Mouse (Mus musculus) liver, postnatal 0 days (tissue): ENCODE measurements around the gene Bmp8b. TPM values are rescaled to one million over a fixed set of nuclear protein-coding genes. Genes with fewer than 3 reads are reported as not detected.
A peak's percentile ranks its signal among the peaks of the same experiment; 100 is the strongest.

Source experiments
- ATAC-seq: fragments of 200-750 bp; cut with Nextera tagmentation; 2 replicates; pipeline ENCODE4 v1.8.0; 2017; ENCODE audit warnings: mild to moderate bottlenecking, moderate library complexity
- DNase-seq: peaks from one replicate; pipeline ENCODE4 v3.0.0-alpha.2; 2016
- H3K27ac ChIP-seq: fragments of 300-500 bp; sonication (generic); 2 replicates; pipeline ENCODE4 v1.5.1; 2014; ENCODE audit warnings: antibody characterized with exemption, moderate library complexity, mild to moderate bottlenecking, low read depth
- H3K27me3 ChIP-seq: fragments of 300-500 bp; sonication (generic); 2 replicates; pipeline ENCODE4 v1.6.1; 2014; ENCODE audit warnings: low read length, control low read depth, mixed read lengths; ENCODE audit not compliant: insufficient read depth
- H3K36me3 ChIP-seq: fragments of 300-500 bp; sonication (generic); replicated peaks from 2 replicates; pipeline ENCODE4 v1.6.1; 2014; ENCODE audit warnings: mild to moderate bottlenecking, control low read depth, low read length, moderate library complexity, mixed read lengths; ENCODE audit not compliant: insufficient read depth
- H3K4me1 ChIP-seq: fragments of 300-500 bp; sonication (generic); 2 replicates; pipeline ENCODE4 v1.6.1; 2014; ENCODE audit warnings: antibody characterized with exemption, mild to moderate bottlenecking, control low read depth; ENCODE audit not compliant: insufficient read depth
- H3K4me2 ChIP-seq: fragments of 300-500 bp; sonication (generic); 2 replicates; pipeline ENCODE4 v1.6.1; 2014; ENCODE audit warnings: low read depth, mild to moderate bottlenecking, low read length, moderate library complexity, mixed read lengths
- H3K4me3 ChIP-seq: fragments of 300-500 bp; sonication (generic); 2 replicates; pipeline ENCODE4 v1.5.1; 2014; ENCODE audit warnings: low read depth, low read length
- H3K9ac ChIP-seq: fragments of 300-500 bp; sonication (generic); replicated peaks from 2 replicates; pipeline ENCODE4 v1.6.1; 2014; ENCODE audit warnings: mild to moderate bottlenecking, moderate library complexity
- H3K9me3 ChIP-seq: fragments of 300-500 bp; sonication (generic); 2 replicates; pipeline ENCODE4 v1.6.1; 2016; ENCODE audit warnings: mild to moderate bottlenecking, control low read depth, low read length, mixed read lengths
- CTCF ChIP-seq: sonication (generic); IDR thresholded peaks from 2 replicates; pipeline ENCODE4 v1.5.1; 2016; ENCODE audit warnings: antibody characterized with exemption, low read depth
- EP300 ChIP-seq: IDR thresholded peaks from 2 replicates; pipeline ENCODE4 v1.6.1; 2016; ENCODE audit warnings: antibody characterized with exemption, low read depth, mild to moderate bottlenecking
- WGBS: fragments of 180-500 bp; shearing (Covaris S2); extraction: QIAGEN DNeasy Blood & Tissue Kit; methylation state at CpG from one replicate; pipeline ENCODE4 v1.1.7; 2014; ENCODE audit not compliant: insufficient replicate concordance; 5-methylcytosine and 5-hydroxymethylcytosine counted together
- polyA plus RNA-seq: library from polyadenylated mRNA; unstranded; fragments of >200 nt; fragmentation: Nextera tagmentation; extraction: Ambion mirVana; gene quantifications from 2 replicates; pipeline ENCODE4 v1.2.1, GENCODE M21; 2015

Bmp8b gene
- 0.07 and 0.09 TPM in 2 replicates for polyA plus RNA-seq

GRCm38 (mm10) chr4:123104651-123105450 lies at the start of gene Bmp8b:
Gene Bmp8b, plus strand, starts transcription at chr4:123105165.
- peak within 1 kb of the TSS; percentile 19; the same call in 1 of the 2 replicates for H3K4me3 ChIP-seq
- H3K27ac ChIP-seq: no peak within 1 kb of the TSS
- no peak within 1 kb of the TSS for H3K9ac ChIP-seq
- WGBS: 7% methylated on average over 67 of the region's 75 CpGs
- peaks cover 22% of the 10 kb centered on the region for H3K27me3 ChIP-seq
- DNase-seq (no peak), ATAC-seq (peak; percentile 22; the same call in 1 of the 2 replicates)
- H3K36me3 ChIP-seq: no peaks in the 10 kb centered on the region
- TF ChIP-seq CTCF (no peak), EP300 (no peak)
- no peaks in the 10 kb centered on the region for H3K9me3 ChIP-seq
- peaks cover 9% of the 10 kb centered on the region; the same call in 1 of the 2 replicates for H3K4me1 ChIP-seq
- peak within 1 kb of the TSS; percentile 55 for H3K4me2 ChIP-seq

DNA sequence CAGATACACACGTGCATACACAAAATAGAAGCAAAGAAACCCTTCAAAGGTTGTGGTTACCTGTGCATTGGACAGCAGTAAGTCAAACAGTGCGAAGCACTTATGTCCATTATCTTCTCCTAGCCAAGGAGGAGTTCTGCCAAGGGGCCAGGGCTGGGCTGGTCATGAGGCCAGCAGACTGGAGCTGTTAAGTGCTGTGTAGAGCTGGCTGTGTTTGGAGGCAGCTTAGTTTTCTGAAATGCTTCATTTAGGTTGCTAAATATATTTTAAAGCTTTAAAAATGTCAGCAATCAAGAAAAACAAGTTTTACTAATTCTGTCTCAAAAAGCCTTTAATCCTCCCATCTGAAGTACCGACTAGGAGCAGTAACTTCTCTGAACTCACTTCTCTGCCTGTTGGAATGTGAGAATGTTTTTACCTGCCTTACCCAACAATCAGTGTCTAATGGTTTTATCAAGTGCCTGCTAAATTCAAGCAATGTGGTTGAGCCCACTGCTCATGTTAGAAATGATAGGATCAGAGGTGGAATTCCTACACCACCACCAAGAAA lies 48.3 kb upstream of the Bmp8b start:
- TF ChIP-seq EP300 (no peak), CTCF (no peak)
- Histone ChIP-seq H3K27me3 (no peaks in the 10 kb centered on the region), H3K36me3 (peaks cover 37% of the 10 kb centered on the region), H3K4me1 (no peaks in the 10 kb centered on the region), H3K4me3 (no peak overlapping the region), H3K27ac (no peak overlapping the region), H3K9me3 (no peaks in the 10 kb centered on the region), H3K4me2 (no peak overlapping the region), H3K9ac (no peak overlapping the region)
- DNase-seq: no peak
- 77% methylated on average over 3 of the region's 3 CpGs for WGBS
- ATAC-seq: no peak

DNA sequence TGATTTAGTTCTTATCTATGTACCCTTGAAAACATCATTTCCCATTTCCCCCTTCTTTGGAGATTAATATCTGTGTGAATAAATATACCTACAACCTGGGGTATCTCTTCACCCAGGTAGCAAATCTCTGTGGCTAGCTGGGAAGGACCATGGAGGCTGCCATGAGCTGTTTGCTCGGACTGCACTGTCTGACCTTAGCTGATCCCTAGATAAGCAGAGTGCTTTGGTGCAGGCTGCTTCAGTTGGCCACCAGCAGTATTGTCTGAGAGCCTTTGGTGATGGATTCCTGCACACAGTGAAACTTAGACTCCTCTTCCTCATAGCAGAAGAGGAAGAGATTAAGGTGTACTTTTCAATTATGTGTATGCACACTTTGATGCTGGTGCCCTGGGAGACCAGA lies 47.0 kb upstream of the Bmp8b start:
- Histone ChIP-seq H3K4me2 (no peak overlapping the region), H3K27me3 (no peaks in the 10 kb centered on the region), H3K36me3 (peaks cover 26% of the 10 kb centered on the region), H3K9ac (no peak overlapping the region), H3K27ac (no peak overlapping the region), H3K4me1 (no peaks in the 10 kb centered on the region), H3K9me3 (no peaks in the 10 kb centered on the region), H3K4me3 (no peak overlapping the region)
- TF ChIP-seq EP300 (no peak), CTCF (no peak)
- WGBS: 30% methylated on average over 1 of the region's 1 CpGs
- ATAC-seq (no peak), DNase-seq (no peak)

DNA sequence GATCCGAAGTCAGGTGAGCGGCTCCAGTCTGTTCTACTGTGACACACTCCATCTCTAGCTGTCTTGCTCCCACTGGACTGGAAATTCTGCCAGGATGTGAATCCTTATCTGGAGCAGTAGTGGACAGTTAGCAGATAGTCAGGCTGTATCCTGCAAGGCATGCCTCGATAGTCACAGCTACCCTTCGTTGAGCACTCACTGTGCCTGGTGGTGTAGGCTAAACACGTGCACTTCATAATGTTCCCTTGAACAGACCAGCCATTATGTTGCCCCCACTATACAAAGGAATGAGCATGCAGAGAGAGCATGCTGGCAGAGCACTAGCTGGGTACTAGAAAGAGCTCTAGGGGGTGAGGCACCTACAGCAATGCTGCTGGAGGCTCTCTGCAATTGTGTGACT lies 43.2 kb upstream of the Bmp8b start:
- no peak for TF ChIP-seq EP300
- no peak for TF ChIP-seq CTCF
- H3K9ac ChIP-seq: no peak overlapping the region
- H3K4me1 ChIP-seq: no peaks in the 10 kb centered on the region
- DNase-seq (no peak), ATAC-seq (no peak)
- no peaks in the 10 kb centered on the region for H3K27me3 ChIP-seq
- no peak overlapping the region for H3K4me2 ChIP-seq
- no peaks in the 10 kb centered on the region for H3K36me3 ChIP-seq
- no peak overlapping the region for H3K4me3 ChIP-seq
- H3K27ac ChIP-seq: no peak overlapping the region
- WGBS: 61% methylated on average over 5 of the region's 5 CpGs
- no peaks in the 10 kb centered on the region for H3K9me3 ChIP-seq

- H3K27me3 ChIP-seq: no peaks in the 10 kb centered on the region
- ATAC-seq: no peak
- TF ChIP-seq CTCF: no peak
- TF ChIP-seq EP300: no peak
These were observed 36.3 kb upstream of the Bmp8b start for GRCm38 (mm10) chr4:123068646-123069045.

GRCm38 (mm10) chr4:123071266-123071966 lies 33.5 kb upstream of the Bmp8b start:
- H3K27ac ChIP-seq: no peak overlapping the region
- H3K9me3 ChIP-seq: no peaks in the 10 kb centered on the region
- DNase-seq (peak; percentile 61), ATAC-seq (peak; percentile 66)
- peaks cover 4% of the 10 kb centered on the region; the same call in 1 of the 2 replicates for H3K4me1 ChIP-seq
- H3K27me3 ChIP-seq: no peaks in the 10 kb centered on the region
- peak overlapping the region; percentile 44 for H3K4me2 ChIP-seq
- 9% methylated on average over 13 of the region's 13 CpGs for WGBS
- TF ChIP-seq CTCF (peak; percentile 62), EP300 (no peak)
- H3K9ac ChIP-seq: no peak overlapping the region
- H3K36me3 ChIP-seq: no peaks in the 10 kb centered on the region
- no peak overlapping the region; the same call in 1 of the 2 replicates for H3K4me3 ChIP-seq

More at GRCm38 (mm10) chr4:123068646-123069045, 36.3 kb upstream of the Bmp8b start:
- Histone ChIP-seq H3K9me3 (no peaks in the 10 kb centered on the region), H3K36me3 (no peaks in the 10 kb centered on the region), H3K4me1 (peaks cover 4% of the 10 kb centered on the region; the same call in 1 of the 2 replicates), H3K4me2 (no peak overlapping the region), H3K9ac (no peak overlapping the region), H3K4me3 (no peak overlapping the region), H3K27ac (no peak overlapping the region)
- WGBS: 51% methylated on average over 6 of the region's 6 CpGs
- no peak for DNase-seq
